Mouse (Mus musculus) liver, adult 2 months (tissue): Measurements from ENCODE around the gene Echdc3.

Experiments used
- CTCF ChIP-seq: fragments of 200-500 bp; IDR thresholded peaks from 2 replicates; pipeline ENCODE4 v1.5.1; 2011; ENCODE audit warnings: low read depth, low read length, control low read depth
- POLR2A ChIP-seq: fragments of 200-500 bp; IDR thresholded peaks from 2 replicates; pipeline ENCODE4 v1.6.1; 2011; ENCODE audit warnings: low read length, control low read depth; ENCODE audit not compliant: insufficient read depth; ENCODE audit errors: extremely low read depth

DNA sequence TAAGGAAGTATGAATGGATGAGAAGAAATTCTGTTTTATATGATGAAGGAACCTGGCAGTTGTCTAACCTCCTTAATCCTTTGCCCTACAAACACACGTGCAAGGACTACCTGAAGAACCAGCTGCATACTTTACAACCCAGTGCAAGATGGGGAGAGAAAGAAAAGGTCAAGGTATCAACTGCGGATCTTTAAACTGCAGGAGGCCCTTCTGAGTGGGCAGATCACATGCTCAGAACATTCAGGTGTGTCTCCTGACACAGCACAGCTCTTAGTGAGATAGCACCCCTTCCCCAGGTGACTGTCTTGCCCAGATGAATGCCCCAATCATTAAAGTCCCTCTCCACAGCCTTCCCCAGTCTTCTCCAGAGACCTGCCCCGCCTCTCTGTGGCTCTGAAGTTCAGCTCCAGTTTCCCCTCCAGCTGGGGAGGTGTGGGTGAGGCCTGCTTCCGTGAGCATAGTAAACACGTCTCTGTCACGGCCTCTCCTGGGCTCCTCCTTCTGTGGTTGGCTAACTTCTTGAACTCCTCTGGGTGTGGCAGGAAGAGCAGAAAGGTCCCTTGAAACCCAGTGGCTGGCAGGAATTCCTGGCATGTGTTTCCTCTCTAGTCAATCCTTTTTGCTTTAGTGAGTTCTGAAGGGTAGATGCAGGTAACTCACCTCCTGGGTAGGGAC lies 50.3 kb downstream of the Echdc3 start:
- TF ChIP-seq CTCF (no peak), POLR2A (no peak)
